Mouse (Mus musculus) T-helper 17 cell (primary cell): ENCODE results near the gene Aco2.

Experiments
- in situ Hi-C, 2 experiments: fragments of 300-600 bp; cut with MboI, MseI; formaldehyde crosslinking; loops; 1 replicate in 1 of 2; 2 replicates in 1 of 2; pipeline ENCODE4 v1.15.1; 2025; ENCODE audit warnings: high pct_unique_total_duplicates in 2 of 2

Aco2 gene

DNA sequence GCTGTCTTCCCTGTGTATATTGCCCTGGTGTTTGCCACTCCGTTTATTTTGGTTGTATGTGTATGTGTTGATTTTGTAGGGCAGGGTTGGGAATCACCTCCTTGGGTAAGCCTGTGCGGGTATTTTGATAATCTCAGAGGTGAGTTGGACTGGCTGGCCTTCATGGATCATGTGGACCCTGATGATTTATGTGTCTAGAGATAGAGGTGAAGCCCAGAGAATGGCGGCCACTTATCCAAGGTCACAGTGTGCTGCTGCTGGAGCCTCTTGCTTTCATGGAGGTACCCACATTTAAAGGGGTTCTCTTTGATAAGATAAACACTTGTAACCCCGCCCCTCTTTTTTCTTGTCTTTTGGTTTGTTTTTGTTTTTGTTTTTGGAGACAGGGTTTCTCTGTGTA, 67.7 kb downstream of the Aco2 start:
- in situ Hi-C loops: no loop called here

DNA sequence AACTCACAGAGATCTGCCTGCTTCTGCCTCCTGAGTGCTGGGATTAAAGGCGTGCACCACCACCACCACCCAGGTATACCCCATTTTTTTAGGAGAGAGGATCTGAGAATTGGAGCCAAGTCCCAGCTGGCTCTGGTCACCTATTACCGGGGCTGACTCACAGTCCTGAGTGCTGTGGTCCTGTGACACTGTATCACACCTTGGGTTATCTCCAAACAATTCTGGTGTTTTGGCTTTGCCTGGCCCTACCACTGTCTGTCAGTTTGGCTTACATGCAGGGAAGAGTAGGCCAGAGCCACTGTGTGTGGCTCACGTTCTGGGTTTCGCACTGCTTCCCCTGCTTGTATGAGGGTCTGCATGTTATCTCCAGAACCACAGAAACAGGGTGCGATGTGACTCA, 68.1 kb downstream of the Aco2 start:
- in situ Hi-C loops: no loop called here

DNA sequence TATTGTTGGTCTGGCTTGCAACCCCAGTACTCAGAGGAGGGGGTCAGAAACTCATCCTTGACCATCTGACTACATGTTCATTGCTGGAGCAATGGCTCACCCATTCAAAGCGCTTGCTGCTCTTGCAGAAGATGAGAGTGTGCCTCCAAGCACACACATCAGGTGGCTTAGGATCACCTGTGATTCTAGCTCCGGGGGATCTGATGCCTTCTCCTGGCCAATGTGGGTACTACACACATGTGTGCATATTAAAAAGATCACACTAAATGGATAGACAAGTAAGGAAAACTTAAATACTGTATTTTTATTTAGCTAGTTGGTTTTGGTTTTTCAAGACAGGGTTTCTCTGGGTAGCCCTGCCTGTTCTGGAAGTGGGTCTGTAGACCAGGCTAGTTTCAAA, 68.9 kb downstream of the Aco2 start:
- in situ Hi-C loops: no loop called here

DNA sequence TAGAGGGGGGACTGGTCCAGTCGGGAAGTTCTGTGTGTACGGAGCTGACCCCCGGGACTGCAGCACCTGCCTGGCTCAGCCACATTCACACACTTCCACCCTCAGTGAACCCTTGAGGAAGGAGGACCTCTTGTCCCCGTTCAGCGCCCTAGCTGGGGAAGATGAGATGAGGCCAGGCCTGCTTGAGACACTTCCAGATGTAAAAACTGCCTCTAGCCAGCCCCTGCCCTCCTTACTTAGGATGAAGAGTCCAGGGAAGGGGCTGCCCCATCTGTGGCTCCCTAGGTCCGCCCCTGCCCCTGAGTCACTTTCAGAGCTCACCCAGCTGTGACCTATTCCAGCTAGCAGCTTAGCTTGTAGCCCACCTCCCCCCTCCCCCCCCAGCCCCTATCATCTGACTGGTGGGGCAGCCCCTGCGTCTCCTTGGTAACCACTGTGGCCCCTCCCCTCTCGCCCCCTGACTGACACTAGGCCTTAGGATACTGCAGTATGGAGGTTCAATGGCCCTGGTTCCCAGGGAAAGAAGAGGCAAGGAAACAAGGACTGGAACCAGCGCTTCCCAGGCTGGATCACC, 71.2 kb downstream of the Aco2 start:
- in situ Hi-C loops: no loop called here

DNA sequence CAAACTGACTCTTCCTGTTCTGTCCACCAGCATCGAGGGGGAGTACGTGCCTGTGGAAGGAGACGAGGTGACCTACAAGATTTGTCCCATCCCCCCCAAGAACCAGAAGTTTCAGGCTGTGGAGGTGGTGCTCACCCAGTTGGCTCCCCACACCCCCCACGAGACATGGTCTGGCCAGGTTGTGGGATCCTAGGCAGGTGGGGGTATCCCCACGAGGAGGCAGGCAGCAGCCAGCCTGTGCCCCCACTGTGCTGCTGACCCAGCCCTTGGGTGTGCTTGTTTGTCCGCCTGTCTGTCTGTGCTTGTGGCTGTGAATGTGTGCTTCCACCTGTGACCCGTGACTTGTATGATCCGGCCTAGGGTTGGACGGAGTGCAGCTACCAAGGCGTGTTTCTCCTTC, 77.0 kb downstream of the Aco2 start:
- in situ Hi-C loops: no loop called here

DNA sequence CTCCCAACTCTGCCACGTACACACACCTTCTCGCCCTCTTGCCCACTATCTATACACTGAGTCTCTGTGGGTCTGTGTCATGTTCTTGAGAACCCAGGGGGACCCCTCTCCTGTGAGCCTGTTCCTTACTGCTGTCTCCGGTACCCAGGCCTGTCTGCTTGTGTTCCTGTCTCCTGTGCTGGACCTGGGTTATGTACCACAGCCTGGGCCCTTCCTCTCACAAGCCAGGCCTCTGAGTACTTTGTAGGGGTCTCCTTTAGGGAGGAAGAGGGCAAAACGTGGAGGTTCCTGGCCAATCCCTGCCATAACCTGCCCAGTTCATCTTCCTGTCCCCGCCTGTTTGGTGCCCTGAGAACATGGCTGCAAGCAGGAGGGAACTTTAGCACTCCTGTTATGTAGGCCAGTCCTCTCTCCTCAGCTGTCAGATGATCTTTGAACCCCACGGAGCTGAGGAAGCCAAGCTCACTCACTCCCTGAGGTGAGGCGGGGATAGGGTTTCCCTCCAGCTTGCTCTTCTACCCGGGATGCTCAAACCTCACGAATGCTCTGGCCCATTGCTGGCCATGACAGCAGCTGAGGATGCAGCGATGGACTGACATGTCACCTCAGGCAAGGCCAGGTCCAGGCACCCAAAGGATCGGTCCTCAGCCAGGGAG, 77.5 kb downstream of the Aco2 start:
- in situ Hi-C loops: loop anchor here in 1 of 2 experiments (5.0 kb wide), 1 partner anchor 43 kb away; no protein-coding TSS in a partner anchor

DNA sequence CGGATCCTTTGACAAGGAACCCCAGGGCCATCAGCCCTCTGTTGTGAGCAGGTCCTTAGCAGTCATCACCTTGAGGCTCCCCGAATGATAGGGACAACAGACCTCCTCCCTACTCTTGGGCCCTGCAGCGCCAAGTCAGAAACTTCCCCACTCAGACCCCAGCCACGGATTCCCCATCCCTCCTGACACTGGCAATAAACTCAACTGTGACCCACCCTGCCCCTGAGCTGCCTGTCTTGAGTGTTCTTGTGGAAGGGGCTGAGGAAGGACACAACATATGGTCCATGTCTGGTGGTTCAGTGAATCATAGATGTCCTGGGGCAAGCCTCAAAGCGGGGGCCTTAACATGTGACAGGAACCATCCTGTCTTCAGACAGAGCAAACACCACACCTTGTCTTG, 78.6 kb downstream of the Aco2 start:
- in situ Hi-C loops: loop anchor here in 1 of 2 experiments (5.0 kb wide), 1 partner anchor 42 kb away; no protein-coding TSS in a partner anchor

DNA sequence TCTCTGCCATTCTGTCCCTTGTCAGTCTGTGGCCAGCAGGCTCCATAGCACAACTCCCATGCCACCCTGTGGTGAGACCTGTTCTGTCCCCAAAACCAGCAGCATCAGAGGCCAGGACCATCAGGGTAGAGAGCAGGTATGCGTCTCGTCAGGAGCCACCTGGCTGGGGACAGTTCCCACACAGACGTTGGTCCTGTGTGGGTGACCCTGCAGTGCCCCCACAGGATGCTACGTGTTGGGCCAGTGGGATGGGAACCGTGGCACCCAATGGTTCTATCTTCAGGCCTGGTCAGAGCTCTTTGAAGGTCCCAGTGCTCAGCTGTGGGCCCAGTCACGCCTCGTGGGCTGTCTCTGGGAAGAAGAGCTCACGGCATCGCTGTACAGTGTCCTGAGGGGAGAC, 79.0 kb downstream of the Aco2 start:
- in situ Hi-C loops: loop anchor here in 1 of 2 experiments (5.0 kb wide), 1 partner anchor 41 kb away; no protein-coding TSS in a partner anchor

DNA sequence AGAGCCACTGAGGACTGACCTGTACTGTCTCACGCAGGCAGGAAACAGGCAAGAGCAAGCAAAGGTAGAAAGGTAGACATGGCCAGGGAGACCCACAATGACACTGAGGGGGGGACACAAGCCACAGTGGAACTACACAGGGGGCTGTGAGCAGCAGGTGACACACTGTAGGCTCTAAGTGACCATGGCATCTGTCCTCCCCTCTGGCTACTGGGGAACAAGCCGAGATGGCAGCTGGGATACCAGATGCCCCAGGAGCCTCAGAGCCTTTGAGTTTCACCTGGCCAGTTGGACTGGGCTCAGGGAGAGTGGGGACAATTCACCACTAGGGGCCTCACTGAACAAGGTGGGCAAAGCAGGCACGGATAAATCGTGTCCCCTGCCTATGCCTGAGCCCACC, 80.2 kb downstream of the Aco2 start:
- in situ Hi-C loops: loop anchor here in 1 of 2 experiments (5.0 kb wide), 1 partner anchor 40 kb away; no protein-coding TSS in a partner anchor

DNA sequence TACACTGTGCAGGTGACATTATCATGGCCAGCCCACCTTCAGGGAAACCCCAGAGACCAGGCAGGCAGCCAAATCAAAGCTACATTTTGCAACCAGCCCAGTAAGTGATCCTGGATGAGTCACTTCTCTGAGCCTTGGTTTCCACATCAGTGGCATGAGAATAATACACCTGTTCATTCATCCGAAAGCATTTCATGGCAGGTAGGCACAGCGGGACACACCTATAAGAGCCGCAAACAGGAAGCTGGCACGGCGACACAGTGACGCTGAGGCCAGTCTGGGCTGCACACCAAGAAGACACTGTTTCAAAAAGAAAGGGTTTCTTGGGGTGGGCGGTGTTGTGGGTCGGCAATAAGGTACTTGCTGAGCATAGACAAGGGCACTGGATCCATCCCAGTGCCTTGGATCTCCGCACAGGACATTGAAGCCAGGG, 82.1 kb downstream of the Aco2 start:
- in situ Hi-C loops: loop anchor here in 1 of 2 experiments (5.0 kb wide), 1 partner anchor 38 kb away; no protein-coding TSS in a partner anchor

DNA sequence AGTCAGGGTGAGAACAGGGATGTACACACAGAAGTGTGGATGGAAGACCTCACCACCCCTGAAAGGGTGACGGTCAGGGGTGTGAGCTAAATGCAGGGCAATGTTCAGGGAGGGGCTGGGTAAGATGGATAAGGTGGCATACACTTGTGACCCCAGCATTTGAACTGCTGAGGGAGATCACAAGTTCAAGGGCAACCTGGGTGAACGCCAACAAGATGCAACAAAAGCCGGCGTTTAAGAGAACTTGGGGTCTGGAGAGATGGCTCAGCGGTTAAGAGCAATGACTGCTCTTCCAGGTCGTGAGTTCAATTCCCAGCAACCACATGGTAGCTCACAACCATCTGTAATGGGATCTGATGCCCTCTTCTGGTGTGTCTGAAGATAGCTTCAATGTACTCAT, 82.6 kb downstream of the Aco2 start:
- in situ Hi-C loops: loop anchor here (5.0 kb wide), 1 partner anchor 38 kb away; no protein-coding TSS in a partner anchor

DNA sequence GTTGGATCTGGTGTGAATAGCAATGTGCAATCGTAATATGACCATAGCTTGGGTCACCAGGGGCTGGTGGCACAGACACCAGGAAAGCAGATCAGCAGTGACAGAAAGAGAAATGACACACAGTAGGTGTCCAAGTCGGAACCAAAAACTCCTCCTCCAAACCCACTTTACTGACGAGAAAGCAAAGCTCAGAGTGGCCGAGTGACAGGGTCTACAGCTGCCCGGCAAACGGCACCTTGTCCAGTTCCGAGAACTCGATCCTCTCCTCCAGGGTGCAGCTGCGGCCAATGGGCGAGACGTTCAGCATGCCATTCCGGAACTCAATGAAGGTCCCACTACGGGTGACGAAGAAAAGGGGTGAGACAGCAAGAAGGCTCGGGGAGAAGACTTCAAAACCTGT, 83.3 kb downstream of the Aco2 start:
- in situ Hi-C loops: loop anchor here in 1 of 2 experiments (5.0 kb wide), 1 partner anchor 37 kb away; no protein-coding TSS in a partner anchor

DNA sequence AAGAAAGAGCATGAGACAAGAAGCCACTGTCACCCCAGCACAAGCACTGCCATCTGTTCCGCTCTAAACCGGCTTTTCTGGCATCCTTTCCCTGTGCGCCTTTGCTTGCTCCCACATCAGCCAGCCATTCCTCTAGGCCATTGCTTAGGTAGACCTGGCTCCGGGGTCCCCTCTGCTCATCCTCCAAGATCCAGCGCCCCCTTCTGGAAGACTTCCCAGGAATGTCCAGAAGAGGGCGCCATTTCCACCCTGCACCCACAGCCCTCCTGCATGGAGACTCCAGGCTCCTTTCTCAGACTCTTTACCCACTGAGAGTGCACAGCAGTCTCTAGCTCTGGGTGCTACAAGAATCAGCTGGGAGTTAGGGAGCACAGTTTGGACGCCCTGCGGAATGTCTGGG, 84.3 kb downstream of the Aco2 start:
- in situ Hi-C loops: loop anchor here in 1 of 2 experiments (5.0 kb wide), 1 partner anchor 36 kb away; no protein-coding TSS in a partner anchor

DNA sequence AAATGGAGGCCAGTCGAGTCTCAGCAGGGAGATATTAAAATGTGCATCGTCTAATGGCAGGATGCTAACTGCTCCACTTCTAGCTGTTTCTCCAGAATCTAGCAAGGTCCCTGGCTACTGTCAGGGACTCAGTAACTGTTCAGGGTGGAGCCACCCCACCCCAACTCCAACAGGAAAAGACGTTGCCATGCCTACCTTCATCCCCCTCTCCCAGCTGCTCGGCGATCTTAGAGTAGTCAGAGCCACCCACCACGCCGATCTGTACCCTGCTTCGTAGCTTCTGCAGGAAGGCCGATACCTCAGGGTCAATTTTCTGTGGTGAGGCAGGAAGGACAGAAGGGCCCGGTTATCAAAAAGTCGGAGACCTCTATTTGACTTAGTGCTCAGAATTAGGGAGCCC, 85.5 kb downstream of the Aco2 start:
- in situ Hi-C loops: loop anchor here in 1 of 2 experiments (5.0 kb wide), 1 partner anchor 35 kb away; no protein-coding TSS in a partner anchor

DNA sequence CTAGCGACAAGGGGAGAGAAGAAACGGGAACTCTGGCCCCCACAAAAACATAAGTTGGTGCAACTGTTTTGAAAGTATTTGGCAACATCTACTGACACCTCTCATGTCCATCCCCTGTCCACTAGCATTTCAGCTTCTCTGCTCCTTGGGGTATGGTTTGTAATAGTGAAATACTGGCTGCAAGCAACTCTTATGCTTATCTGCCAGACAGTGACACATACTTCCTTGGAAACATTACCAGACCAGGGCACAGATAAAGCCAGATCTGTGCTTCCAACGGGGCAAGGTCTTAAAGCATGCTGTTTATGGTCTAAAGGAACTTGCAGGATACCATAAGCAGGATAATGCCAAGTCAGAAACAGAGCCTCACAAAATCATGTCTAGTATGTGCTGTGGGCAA, 86.8 kb downstream of the Aco2 start:
- in situ Hi-C loops: loop anchor here in 1 of 2 experiments (5.0 kb wide), 1 partner anchor 33 kb away; no protein-coding TSS in a partner anchor

DNA sequence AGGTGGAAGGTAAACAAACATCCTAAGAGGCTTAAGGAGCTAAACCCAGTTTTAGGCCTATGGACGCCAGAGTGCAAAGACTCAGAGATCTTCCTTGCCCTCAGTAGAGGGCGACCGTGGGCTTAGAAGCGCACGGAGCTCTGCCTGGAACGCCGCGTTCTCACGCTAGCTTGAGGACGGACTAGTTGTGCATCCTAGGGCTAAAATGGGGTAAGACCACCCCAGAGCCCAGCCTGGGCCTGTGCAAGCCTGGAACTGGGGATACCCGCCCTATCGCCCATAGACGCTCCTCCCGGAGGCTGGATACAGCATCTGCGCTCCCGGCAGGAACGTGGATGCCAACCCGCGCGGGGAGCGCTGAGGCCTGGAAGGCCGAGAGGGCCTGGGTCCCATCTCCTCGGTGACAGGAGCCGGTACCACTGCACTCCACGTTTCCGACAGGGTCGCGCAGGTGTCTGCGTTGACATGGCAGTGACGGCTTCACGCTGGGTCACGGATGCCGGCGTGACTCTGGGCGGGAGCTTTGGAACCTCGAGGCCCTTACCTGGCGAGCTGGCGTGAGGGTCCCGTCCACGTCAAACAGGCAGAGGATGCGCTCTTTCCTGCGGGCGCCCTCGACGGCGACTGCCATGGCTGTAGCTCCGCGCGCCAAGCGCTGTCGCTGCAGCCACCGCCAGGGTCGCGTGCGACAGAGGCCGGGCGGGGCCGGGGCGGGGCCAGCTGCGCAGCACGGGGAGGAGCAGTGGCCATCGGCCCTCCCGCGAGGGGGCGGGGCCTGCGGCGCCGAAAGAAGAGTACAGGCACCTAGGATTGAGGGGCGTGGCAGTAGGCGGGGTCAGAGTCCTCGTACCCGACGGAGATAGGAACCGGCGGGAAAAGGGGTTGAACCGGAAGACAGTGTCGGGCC, 88.3 kb downstream of the Aco2 start, which contains the start of gene Pmm1:
Pmm1 (minus strand) TSS at position 760 of the 907 bp plus-strand sequence.
- in situ Hi-C loops: loop anchor here in 1 of 2 experiments (5.0 kb wide), 1 partner anchor 87 kb away; the partner anchor contains the start of gene Snu13

DNA sequence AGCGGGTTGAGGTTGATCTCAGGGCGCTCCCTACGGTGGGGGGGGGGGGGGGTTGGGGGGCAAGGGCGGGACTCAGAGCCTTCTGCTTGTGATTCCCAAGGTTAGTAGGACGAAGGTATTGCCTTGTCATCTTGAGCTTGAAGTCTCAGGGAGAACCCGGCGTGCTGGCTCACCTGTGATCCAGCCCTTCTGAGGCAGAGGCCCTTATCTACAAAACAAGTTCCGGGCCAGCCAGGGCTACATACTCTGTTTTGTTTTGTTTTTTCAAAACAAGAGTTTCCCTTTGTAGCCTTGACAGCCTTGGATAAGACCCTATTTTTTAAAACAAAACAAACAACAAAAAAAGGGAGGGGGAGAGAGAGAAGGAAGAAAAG, 89.0 kb downstream of the Aco2 start:
- in situ Hi-C loops: loop anchor here in 1 of 2 experiments (5.0 kb wide), 1 partner anchor 86 kb away; the partner anchor contains the start of gene Snu13

DNA sequence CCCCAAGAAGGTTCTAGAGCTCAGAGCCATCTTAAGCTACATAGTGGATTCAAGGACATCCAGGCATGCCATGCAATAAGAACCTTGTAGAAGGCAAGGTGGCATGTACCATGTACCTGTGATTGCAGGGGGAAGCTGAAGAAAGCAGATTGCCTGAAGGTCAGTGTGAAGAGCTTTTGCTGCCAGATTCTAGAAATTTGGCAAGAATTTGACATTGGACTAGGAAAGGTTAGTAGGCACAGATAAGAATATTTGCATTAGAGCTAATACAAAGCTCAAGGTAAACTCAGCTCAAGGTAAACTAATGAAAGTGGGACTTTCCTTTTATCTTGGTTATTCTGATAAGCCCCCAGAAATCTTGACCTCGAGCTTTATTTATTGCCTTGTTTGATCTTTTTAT, 92.2 kb downstream of the Aco2 start:
- in situ Hi-C loops: loop anchor here in 1 of 2 experiments (5.0 kb wide), 1 partner anchor 83 kb away; the partner anchor contains the start of gene Snu13
